Mouse (Mus musculus): ENCODE data around the gene Tnks1bp1.

Tnks1bp1 gene

GRCm38 (mm10) chr2:85037047-85038026 lies 10.5 kb upstream of the Tnks1bp1 start, which contains the start of the genes Ssrp1 and P2rx3:
Gene Ssrp1 (plus strand): TSS chr2:85037234.
Gene P2rx3 (minus strand): TSS chr2:85037462.
- DNase-seq (ENCODE audit: low read depth, low spot score) = peak; percentile 90

GRCm38 (mm10) chr2:85038336-85038735 lies 9.5 kb upstream of the Tnks1bp1 start:
- no peak for DNase-seq (ENCODE audit: low read depth, low spot score)

- DNase-seq (ENCODE audit: low read depth, low spot score) = no peak
Observed at GRCm38 (mm10) chr2:85043623-85044022, 4.2 kb upstream of the Tnks1bp1 start.

GRCm38 (mm10) chr2:85046222-85046621 lies 1.6 kb upstream of the Tnks1bp1 start:
- DNase-seq (ENCODE audit: low read depth, low spot score) = no peak

GRCm38 (mm10) chr2:85047081-85047480 lies 741 bp upstream of the Tnks1bp1 start:
- DNase-seq (ENCODE audit: low read depth, low spot score) = no peak

GRCm38 (mm10) chr2:85048168-85048751 lies 438 bp downstream of the Tnks1bp1 start:
- no peak for DNase-seq (ENCODE audit: low read depth, low spot score)

GRCm38 (mm10) chr2:85049277-85049676 lies 1.5 kb downstream of the Tnks1bp1 start:
- no peak for DNase-seq (ENCODE audit: low read depth, low spot score)

GRCm38 (mm10) chr2:85050001-85050634 lies 2.3 kb downstream of the Tnks1bp1 start:
- no peak for DNase-seq (ENCODE audit: low read depth, low spot score)

GRCm38 (mm10) chr2:85050746-85051145 lies 2.9 kb downstream of the Tnks1bp1 start:
- DNase-seq (ENCODE audit: low read depth, low spot score) = no peak

GRCm38 (mm10) chr2:85053192-85053816 lies 5.5 kb downstream of the Tnks1bp1 start:
- no peak for DNase-seq (ENCODE audit: low read depth, low spot score)

- no peak for DNase-seq (ENCODE audit: low read depth, low spot score)
Observed at GRCm38 (mm10) chr2:85056711-85057110, 8.9 kb downstream of the Tnks1bp1 start.

GRCm38 (mm10) chr2:85059677-85060076 lies 11.9 kb downstream of the Tnks1bp1 start:
- no peak for DNase-seq (ENCODE audit: low read depth, low spot score)

GRCm38 (mm10) chr2:85060591-85061060 lies 12.8 kb downstream of the Tnks1bp1 start:
- no peak for DNase-seq (ENCODE audit: low read depth, low spot score)

- no peak for DNase-seq (ENCODE audit: low read depth, low spot score)
Observed at GRCm38 (mm10) chr2:85061107-85061541, 13.3 kb downstream of the Tnks1bp1 start.

- DNase-seq (ENCODE audit: low read depth, low spot score) = no peak
Observed at GRCm38 (mm10) chr2:85065141-85065875, 17.5 kb downstream of the Tnks1bp1 start.

GRCm38 (mm10) chr2:85066937-85067336 lies 19.1 kb downstream of the Tnks1bp1 start:
- no peak for DNase-seq (ENCODE audit: low read depth, low spot score)

- DNase-seq (ENCODE audit: low read depth, low spot score) = no peak
Observed at GRCm38 (mm10) chr2:85067903-85068625, 20.2 kb downstream of the Tnks1bp1 start.

GRCm38 (mm10) chr2:85068626-85069025 lies 20.8 kb downstream of the Tnks1bp1 start:
- no peak for DNase-seq (ENCODE audit: low read depth, low spot score)

GRCm38 (mm10) chr2:85070086-85070485 lies 22.3 kb downstream of the Tnks1bp1 start:
- DNase-seq (ENCODE audit: low read depth, low spot score) = no peak

- DNase-seq (ENCODE audit: low read depth, low spot score) = no peak
Observed at GRCm38 (mm10) chr2:85071921-85072320, 24.1 kb downstream of the Tnks1bp1 start.
